Mouse (Mus musculus) layer of hippocampus, postnatal 25 days (tissue): ENCODE results near the gene Ivd. TPM values are rescaled to one million over a fixed set of nuclear protein-coding genes. Genes with fewer than 3 reads are reported as not detected.

ENCODE experiments used
- DNase-seq, 2 experiments: peaks; one replicate each; pipeline ENCODE4 v3.0.0; 2022; ENCODE audit warnings: mixed read lengths in 2 of 2, low spot score in 1 of 2; ENCODE audit errors: extremely low spot score in 1 of 2
- total RNA-seq, 2 experiments: library from RNA; stranded (reverse); gene quantifications; 2 replicates each; pipeline ENCODE4 v1.2.3; 2021

The Ivd gene
- total RNA-seq, 2 experiments from 2014 or later = 85.9 to 101 TPM

GRCm38 (mm10) chr2:118905433-118906117, 43.8 kb downstream of the Ivd start:
- no peak for DNase-seq

GRCm38 (mm10) chr2:118906118-118906492, 44.4 kb downstream of the Ivd start:
- no peak for DNase-seq

DNA sequence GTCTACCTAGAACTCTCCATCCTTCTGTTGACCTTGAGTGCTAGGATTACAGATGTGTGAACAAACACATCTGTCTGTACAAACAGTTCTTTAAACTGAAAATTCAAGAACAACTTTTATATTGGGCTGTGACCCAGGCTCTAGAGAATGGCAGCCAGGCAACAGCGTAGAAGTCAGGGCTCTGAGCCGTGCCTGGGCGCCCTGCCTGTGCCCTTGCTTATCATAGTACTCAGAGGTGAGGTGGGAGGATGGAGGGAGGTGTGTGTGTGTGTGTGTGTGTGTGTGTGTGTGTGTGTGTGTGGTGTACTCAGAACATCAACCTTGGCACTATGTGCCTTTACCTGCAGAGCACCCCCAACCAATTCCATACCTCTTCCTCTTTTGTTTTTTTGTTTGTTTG, 46.0 kb downstream of the Ivd start:
- DNase-seq = no peak

- DNase-seq = no peak
These were observed 47.4 kb downstream of the Ivd start for GRCm38 (mm10) chr2:118909151-118909550.

DNA sequence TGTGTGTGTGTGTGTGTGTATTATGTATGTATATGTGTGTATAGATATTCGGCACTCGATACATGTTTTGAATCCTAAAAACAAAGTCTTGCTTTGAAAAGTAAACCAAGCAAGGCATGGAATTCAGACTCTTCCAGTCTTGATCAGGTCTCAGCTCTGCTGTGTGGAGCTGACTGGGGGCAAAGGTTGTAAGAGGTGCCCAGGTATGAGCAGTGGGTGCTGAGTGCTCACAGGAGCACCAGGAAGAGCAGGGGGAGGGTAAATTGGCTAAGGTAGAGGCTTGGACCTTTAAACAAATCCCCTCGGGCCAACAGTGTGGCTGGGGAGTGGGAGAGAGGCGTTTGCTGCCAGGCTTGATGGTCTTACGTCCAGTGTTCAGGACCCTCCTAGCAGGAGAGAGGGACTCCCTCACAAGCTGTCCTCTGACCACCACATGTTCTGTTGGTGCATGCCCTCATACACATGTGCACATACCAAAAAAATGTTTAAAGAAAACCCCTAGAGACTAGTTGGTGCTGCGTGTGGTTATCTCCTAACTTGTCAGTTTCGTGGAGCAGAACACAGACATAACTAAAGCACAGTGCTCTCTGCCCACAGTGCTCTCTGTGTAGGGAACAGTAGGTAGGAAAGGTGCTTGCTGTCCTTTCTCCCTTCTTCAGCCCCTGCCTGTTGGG, 49.0 kb downstream of the Ivd start:
- DNase-seq = no peak

GRCm38 (mm10) chr2:118912706-118913105, 51.0 kb downstream of the Ivd start:
- DNase-seq = no peak

DNA sequence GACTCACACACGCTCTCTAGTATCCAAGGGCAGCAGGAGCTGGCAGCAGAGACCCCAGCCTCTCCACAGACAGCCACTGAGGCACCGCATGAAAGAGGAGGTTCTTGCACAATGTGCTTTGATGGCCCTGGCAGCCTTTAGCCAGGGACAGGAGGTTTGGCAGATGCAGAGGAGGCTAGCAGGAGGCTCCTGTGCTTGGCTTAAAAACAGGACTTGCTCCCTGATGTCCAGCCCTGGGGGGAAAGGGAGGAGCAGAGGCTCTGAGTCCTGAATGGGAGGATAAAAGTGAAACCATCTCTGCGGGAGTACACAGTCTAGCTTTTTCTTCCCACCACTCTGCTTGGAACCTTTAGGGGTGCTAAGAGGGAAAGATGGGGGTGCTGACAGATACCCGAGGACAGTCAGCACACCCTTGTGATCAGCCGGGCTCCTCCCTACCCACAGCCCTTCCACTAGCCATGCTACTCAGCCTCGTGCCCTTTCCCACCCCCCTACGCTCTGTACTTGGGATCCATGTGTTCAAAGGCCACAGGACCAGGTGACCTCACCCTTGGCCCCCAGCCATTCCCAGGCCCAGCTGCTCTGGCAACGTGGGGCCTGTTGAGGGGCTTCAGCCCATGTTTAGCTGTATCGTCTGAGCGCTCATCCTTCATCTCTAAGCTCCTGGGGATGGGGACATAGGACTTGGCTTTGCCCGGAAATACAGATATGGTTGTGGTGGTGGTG, 52.0 kb downstream of the Ivd start:
- DNase-seq = no peak

GRCm38 (mm10) chr2:118914685-118915084, 52.9 kb downstream of the Ivd start:
- DNase-seq = no peak

GRCm38 (mm10) chr2:118916436-118916835, 54.7 kb downstream of the Ivd start:
- DNase-seq = no peak

- no peak for DNase-seq
These were observed 56.8 kb downstream of the Ivd start for GRCm38 (mm10) chr2:118918543-118918942.

DNA sequence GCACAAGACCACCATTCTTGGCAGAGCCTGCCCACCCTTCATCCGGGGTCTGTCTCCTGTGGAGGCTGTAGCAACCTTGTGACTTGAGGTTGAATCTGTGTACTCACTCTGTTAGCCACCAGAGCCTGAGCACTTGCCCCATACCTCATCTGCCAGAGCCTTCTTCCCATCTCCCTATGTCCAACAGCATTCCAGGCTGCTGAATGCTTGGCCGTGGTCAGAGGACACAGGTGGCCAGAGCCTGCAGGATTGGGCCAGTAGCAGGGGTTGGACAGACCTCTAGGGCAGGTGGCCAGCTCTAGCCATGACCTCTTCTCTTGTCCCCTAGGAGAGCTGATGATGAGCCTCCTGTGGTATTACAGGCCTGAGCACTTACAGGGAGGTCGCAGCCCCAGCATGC, 58.7 kb downstream of the Ivd start:
- no peak for DNase-seq

DNA sequence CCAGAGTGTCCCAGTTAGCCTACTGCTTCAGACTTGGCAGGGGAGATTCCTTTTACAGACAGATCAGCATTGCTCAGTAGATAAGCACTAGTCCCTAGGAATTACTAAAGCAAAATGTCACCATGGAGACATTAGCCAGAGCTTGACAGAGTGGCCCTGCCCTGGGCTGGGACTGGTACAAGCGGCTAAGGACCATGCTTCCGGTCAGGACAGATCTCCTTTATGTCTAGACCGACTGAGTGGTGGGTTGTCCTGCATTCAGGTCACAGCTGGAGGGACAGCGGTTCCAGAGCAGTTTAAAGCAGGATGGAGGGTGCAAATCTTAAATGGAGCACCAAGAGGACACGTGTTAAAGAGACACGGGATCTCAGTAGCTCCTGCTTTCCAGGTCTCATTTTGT, 64.2 kb downstream of the Ivd start:
- DNase-seq = no peak

DNA sequence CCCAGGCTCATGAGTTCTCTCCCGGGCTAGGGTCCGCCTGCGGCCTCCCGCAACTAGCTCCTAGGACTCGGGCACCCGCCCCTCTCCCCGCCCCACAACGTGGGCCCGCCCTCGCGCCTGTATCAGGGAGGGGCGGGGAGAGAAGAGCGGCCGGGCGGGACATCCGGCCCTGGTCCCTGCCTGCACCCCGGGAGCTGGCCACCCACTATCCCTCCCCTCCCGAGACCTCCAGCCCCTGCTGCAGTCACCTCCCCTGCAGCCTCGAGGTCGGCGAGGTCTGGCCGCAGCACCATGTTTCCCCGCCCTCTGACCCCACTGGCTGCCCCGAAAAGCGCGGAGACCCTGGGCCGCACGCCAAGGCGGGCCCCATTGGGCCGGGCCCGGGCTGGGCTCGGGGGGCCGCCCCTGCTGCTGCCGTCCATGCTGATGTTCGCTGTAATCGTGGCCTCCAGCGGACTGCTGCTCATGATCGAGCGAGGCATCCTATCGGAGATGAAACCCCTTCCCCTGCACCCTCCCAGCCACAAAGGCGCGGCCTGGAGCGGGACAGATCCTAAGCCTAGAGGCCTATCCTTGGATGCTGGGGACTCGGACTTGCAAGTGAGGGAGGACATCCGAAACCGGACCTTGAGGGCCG, 64.7 kb downstream of the Ivd start, which contains the start of gene Chst14:
Gene Chst14, plus strand, starts transcription at position 136 of the 637 bp plus-strand sequence.
- DNase-seq = peak in 1 of 2 experiments; percentile 50

- DNase-seq = no peak
These were observed 65.4 kb downstream of the Ivd start for GRCm38 (mm10) chr2:118926998-118927739.

Other genes starting within 250 kb of the Ivd start
- 10 to 100 TPM; 50.5 to 58.0 TPM for gene Pak6, start 198.7 kb upstream of the Ivd start, total RNA-seq
- gene Ankrd63, start 158.0 kb upstream of the Ivd start, total RNA-seq = 10 to 100 TPM; 17.7 to 17.9 TPM
- 1 to 10 TPM; 2.0 to 2.4 TPM for gene Plcb2, start 133.5 kb upstream of the Ivd start, total RNA-seq
- 10 to 100 TPM; 58.3 to 64.5 TPM for gene Inafm2, start 116.2 kb upstream of the Ivd start, total RNA-seq
- gene Ccdc9b, start 99.3 kb upstream of the Ivd start, total RNA-seq = 1 to 10 TPM; 4.9 to 6.7 TPM
- gene Phgr1, start 89.2 kb upstream of the Ivd start, total RNA-seq = not detected
- 100 to 1,000 TPM; 255 to 263 TPM for gene Disp2, start 82.2 kb upstream of the Ivd start, total RNA-seq
- 1 to 10 TPM; 1.7 to 2.1 TPM for gene Knstrn, start 48.0 kb upstream of the Ivd start, total RNA-seq
- gene Bahd1, start 38.4 kb downstream of the Ivd start, total RNA-seq = 10 to 100 TPM; 45.6 to 52.9 TPM
- 1 to 10 TPM; 3.0 to 3.2 TPM for gene Chst14, start 64.5 kb downstream of the Ivd start, total RNA-seq
- 10 to 100 TPM; 49.7 to 57.8 TPM for gene Ccdc32, start 167.4 kb downstream of the Ivd start, total RNA-seq
- 1 to 10 TPM; 6.8 to 7.2 TPM for gene Rpusd2, start 172.8 kb downstream of the Ivd start, total RNA-seq
- under 1 TPM; 0.49 to 0.52 TPM for gene Knl1, start 185.2 kb downstream of the Ivd start, total RNA-seq